Mouse (Mus musculus) lung, adult 2 months (tissue): ENCODE data around the gene Pcnx3.

Experiments used
- CTCF ChIP-seq: fragments of 200-500 bp; IDR thresholded peaks from 2 replicates; pipeline ENCODE4 v1.5.1; 2011; ENCODE audit warnings: mild to moderate bottlenecking, low read length, control low read depth; ENCODE audit not compliant: insufficient read depth
- POLR2A ChIP-seq: fragments of 200-500 bp; IDR thresholded peaks from 2 replicates; pipeline ENCODE4 v1.6.1; 2011; ENCODE audit warnings: low read depth, mild to moderate bottlenecking, control low read depth, low read length, borderline replicate concordance; ENCODE audit errors: extremely low read depth

GRCm38 (mm10) chr19:5728631-5729443 is 40.1 kb upstream of the Pcnx3 start:
- TF ChIP-seq CTCF (no peak), POLR2A (0 out of 2 replicates have a peak, but pooled peaks have one; percentile 7)
